Mouse (Mus musculus): Measurements from ENCODE around the gene Heatr4.
A peak's percentile ranks its signal among the peaks of the same experiment; 100 is the strongest.

Gene Heatr4

GRCm38 (mm10) chr12:83998341-83999107 is 13.9 kb upstream of the Heatr4 start:
- no peak for DNase-seq (ENCODE audit: low spot score)

DNA sequence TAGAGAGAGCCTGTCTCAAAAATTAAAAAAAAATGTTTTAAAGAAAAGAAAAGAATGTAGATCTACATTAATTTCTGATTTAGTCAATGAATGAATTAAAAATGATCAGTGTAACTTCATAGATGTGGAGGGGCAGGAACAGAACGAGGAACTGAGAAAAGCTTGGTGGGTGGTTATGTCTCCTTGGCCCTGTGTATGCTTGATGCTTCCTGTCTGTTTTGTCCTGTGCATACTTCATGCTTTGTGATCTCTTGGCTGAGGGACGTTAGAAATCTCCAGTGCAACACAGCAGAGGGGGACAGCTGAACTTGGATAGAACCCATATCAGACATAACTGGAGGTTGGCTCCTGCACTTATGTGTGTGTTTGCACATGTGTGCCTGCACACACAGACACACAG is 12.6 kb upstream of the Heatr4 start:
- no peak for DNase-seq (ENCODE audit: low spot score)

- DNase-seq (ENCODE audit: low spot score) = no peak
Measured at GRCm38 (mm10) chr12:83989378-83989777, 4.7 kb upstream of the Heatr4 start.

- DNase-seq (ENCODE audit: low spot score) = no peak
Measured at GRCm38 (mm10) chr12:83988483-83988882, 3.8 kb upstream of the Heatr4 start.

GRCm38 (mm10) chr12:83987583-83988441 is 3.2 kb upstream of the Heatr4 start, which contains the start of gene Acot2:
Gene Acot2 (plus strand): TSS chr12:83987861.
- peak; percentile 65 for DNase-seq (ENCODE audit: low spot score)

DNA sequence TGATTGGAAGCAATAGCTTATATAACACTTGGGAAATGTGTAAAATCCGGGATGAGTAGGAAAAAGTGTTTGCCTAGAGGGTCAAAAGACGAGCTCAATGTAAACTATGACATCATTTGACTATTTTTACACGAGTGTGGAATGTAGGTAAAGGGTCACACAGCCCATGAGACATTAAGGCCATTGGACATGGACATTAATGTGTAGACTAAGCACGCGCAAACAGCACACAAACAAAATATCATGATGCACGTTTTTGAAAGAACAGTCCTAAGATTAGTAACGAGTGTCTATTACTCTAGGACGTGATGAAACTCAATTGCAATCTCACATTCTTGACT is 2.6 kb upstream of the Heatr4 start:
- DNase-seq (ENCODE audit: low spot score) = no peak

DNA sequence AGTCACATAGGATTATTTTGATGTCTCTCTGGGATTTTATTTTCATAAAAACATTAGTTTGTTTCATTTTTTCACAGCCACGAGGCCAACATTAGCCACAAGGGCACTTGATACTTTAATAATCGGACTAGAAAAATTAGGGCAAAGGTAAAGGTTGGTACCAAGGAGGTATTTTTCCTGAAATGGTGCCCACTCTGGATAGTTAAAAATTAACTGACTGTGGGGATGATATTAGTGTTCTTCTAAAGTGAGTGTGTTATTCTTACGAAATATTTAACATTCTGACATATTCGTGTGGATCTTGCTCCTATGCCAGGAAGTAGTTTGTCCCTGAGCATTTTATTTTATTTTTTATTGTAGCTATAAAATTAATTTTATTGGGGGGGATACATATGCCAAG is 3.0 kb downstream of the Heatr4 start:
- DNase-seq (ENCODE audit: low spot score) = no peak

DNA sequence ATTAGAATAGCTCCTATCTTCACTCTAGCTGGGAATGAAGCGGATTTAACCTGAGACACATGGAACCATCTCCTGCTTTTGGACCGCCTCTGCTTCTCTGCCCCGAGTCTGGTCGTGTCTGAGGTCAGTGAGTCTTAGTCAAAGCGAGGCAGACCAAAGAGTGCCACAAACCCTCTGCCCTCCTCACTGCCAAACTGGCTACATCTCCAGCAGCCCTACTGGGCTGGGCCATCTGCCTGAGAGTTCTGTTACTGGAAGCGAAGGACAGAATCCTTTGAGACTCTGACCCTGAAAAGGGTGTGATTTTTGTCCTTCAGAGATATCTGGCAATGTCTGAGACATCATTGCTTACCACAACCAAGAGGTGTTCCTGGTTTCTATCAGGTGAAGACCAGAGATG is 5.8 kb downstream of the Heatr4 start:
- no peak for DNase-seq (ENCODE audit: low spot score)

- DNase-seq (ENCODE audit: low spot score) = peak; percentile 31
Measured at GRCm38 (mm10) chr12:83972117-83972516, 12.5 kb downstream of the Heatr4 start.

DNA sequence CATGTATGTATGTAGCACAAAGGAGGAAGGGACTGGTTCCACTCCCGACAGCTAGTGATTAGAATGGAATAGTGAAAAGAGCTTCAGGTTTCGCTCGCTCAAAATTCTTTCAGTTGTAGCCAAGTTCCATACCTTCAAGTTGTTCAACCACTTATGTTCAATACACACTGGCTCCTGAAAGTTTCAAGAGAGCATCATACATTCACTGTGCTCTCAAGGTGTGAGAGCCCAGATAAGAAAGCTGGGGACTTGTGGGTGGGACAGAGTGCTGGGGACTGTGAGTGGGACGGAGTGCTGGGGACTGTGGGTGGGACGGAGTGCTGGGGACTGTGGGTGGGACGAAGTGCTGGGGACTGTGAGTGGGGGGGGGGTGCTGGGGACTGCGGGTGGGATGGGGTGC is 19.4 kb downstream of the Heatr4 start:
- no peak for DNase-seq (ENCODE audit: low spot score)

GRCm38 (mm10) chr12:83958278-83958677 is 26.4 kb downstream of the Heatr4 start:
- no peak for DNase-seq (ENCODE audit: low spot score)

GRCm38 (mm10) chr12:83951711-83952575 is 32.7 kb downstream of the Heatr4 start:
- DNase-seq (ENCODE audit: low spot score) = no peak

GRCm38 (mm10) chr12:83950840-83951701 is 33.6 kb downstream of the Heatr4 start:
- DNase-seq (ENCODE audit: low spot score) = peak; percentile 30

- DNase-seq (ENCODE audit: low spot score) = peak; percentile 72
Measured at GRCm38 (mm10) chr12:83950493-83950839, 34.2 kb downstream of the Heatr4 start, which contains the start of gene Riox1. Gene Riox1 (plus strand): TSS chr12:83950608.

DNA sequence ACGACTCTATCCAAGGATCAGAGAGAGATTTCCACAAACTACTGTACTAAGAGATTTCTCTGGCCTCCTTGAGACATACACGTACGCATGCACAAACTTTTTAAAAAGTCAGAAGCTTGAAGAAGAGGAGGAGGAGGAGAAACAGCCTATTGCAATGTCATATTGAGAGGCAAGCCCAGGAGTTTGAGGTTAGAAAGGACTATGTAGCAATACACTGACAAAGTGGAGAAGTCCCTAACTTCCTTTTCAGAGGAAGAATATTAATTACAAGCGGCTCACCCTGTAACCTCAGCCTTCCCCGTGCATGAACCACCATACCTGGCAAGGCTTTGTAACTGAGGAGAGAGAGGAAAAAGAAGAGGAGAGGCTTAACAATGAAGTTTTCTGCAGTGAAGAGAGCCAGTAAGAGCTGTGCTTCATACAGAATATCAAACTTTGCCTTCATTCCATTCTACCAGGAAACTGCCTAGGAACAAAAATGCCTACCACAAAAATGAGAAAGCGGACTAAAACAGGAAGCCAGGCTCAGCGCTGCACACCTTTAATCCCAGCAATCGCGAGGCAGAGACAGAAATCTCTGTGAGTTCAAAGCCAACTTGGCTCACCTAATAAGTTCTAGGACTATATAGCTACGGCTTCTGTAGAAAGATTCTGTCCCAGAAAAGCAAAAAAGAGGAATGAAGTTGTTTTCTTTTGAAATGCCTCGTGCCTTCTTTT is 34.7 kb downstream of the Heatr4 start:
- DNase-seq (ENCODE audit: low spot score) = no peak

- no peak for DNase-seq (ENCODE audit: low spot score)
Measured at GRCm38 (mm10) chr12:83949043-83949442, 35.6 kb downstream of the Heatr4 start.

- DNase-seq (ENCODE audit: low spot score) = no peak
Measured at GRCm38 (mm10) chr12:83947260-83947811, 37.3 kb downstream of the Heatr4 start.

- DNase-seq (ENCODE audit: low spot score) = no peak
Measured at GRCm38 (mm10) chr12:83941938-83942337, 42.7 kb downstream of the Heatr4 start.

DNA sequence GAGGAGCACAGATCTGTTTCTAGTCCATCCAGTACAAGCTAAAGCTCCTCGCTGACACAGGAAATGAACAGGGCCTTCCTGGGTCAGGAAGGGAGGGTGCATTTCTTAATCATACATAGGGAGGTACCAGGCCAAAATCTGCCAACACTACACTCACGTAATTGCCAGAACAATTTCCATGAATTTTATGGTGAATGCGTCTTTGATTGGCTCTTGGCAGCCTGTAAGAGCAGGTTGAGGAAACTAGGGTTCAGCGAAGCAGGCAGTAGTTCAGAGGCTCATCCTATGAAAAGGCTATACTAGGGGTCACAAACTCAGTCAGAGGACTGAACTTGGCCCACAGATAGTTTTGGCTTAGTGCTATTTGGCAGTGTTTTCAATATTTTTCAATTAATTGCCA is 44.6 kb downstream of the Heatr4 start:
- no peak for DNase-seq (ENCODE audit: low spot score)

DNA sequence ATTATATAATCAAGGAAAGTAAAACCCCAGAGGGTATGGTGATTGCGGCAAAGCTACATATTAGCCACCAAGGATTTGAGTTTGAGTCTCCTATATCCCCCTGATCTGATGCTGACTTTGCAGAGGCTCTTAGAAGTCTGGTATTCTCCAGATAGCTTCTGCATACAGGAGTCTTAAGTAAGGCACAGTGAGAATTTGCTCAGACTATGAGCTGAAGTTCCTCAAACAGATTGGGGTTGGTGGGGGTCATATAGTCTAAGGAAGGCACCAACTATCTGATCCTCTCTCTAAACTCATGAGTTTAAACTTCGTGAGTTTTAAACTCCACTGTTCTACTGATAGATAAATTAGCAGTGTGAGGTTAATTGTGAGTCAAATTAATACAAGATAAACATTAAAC is 45.3 kb downstream of the Heatr4 start:
- DNase-seq (ENCODE audit: low spot score) = no peak

Measured in ovary, postnatal 14 days (tissue).